Mouse (Mus musculus): ENCODE data around the gene Theg. TPM values are rescaled to one million over a fixed set of nuclear protein-coding genes. Genes with fewer than 3 reads are reported as not detected.

The Theg gene
- polyA plus RNA-seq, 1 experiment from 2014 or later: not detected

DNA sequence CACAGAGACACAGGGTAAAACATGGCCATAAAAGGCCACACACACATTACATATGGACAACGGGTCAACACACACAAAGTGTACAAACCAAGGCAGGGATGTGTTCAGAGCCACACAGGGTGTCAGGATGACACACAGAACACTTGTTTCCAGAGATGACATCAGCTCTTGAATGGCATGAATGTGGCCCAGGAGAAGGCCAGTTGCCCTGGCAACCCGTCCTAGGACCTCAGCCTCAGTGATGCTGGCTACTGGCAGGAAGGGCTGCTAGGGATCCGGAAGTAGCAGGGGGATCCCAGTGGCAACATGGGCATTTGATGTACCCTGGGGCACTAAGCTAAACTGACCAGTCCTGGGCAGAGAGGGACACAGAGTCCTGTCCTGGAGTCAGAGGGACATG lies 22.1 kb upstream of the Theg start:
- H3K36me3 ChIP-seq (ENCODE audit: inconsistent target): no peaks in the 10 kb centered on the region
- no peak overlapping the region for H3K4me3 ChIP-seq (ENCODE audit: inconsistent target)
- no peak overlapping the region for H3K27ac ChIP-seq
- 80% methylated on average over 3 of the region's 3 CpGs for WGBS (ENCODE audit: missing documents)
- H3K79me2 ChIP-seq (ENCODE audit: inconsistent target): no peaks in the 10 kb centered on the region

DNA sequence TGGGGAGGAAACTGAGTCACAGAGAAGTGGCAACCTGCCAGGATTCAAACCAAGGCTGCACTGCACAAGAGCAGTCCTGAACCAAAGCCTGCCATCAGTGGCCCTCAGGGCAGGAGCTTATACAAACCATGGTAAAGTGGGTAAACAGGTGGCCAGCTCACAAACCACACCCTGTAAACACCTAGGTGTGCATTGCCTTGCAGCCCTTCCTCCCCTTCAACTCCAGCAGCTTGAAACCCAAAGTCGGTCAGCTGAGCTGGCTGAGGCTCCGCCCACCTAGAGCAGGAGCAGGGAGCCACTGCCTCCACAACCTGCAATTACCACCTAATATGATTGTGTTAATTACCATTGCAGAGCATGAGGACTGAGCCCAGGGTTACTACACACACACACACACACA lies 20.8 kb upstream of the Theg start:
- H3K27ac ChIP-seq: no peak overlapping the region
- H3K36me3 ChIP-seq (ENCODE audit: inconsistent target): no peaks in the 10 kb centered on the region
- WGBS (ENCODE audit: missing documents): 43% methylated on average over 2 of the region's 2 CpGs
- H3K79me2 ChIP-seq (ENCODE audit: inconsistent target): no peaks in the 10 kb centered on the region
- no peak overlapping the region for H3K4me3 ChIP-seq (ENCODE audit: inconsistent target)

DNA sequence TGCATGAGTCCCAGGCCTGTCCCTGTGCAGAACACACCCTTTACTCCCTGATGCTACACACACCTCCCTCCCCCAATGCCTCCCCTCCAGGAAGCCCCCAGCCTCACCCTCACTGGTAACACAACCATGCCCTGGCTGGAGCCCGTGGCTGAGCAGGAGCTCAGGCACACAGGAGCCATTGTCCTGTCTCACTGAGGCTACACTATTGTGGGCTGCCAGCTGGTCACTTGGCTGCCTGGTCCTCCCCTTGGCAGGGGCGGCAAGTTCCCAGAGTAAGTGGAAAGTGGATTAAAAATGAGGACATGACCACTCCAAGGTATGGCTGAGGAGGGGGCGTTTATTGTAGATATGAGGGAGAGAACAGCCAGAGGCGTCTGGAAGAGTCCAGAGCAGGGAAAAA lies 19.4 kb upstream of the Theg start:
- WGBS (ENCODE audit: missing documents): 74% methylated on average over 4 of the region's 4 CpGs
- Histone ChIP-seq H3K36me3 (ENCODE audit: inconsistent target) (no peaks in the 10 kb centered on the region), H3K4me3 (ENCODE audit: inconsistent target) (no peak overlapping the region), H3K79me2 (ENCODE audit: inconsistent target) (no peaks in the 10 kb centered on the region), H3K27ac (no peak overlapping the region)

DNA sequence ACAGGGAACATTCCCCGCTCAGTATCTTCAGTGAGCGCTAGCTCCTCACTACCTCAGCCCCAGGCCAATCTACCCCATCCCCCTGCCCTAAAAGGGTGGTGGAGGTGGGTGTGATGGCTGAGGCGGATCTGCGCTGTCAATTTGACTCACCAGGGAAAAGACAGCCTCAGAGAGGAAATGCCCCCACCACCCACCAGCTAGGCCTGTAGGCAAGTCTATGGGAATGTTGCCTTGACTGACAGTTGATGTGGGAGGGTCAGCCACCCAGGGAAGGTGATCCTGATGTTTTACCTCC lies 10.8 kb upstream of the Theg start:
- H3K27ac ChIP-seq: no peak overlapping the region
- H3K79me2 ChIP-seq (ENCODE audit: inconsistent target): no peaks in the 10 kb centered on the region
- no peak overlapping the region for H3K4me3 ChIP-seq (ENCODE audit: inconsistent target)
- no peaks in the 10 kb centered on the region for H3K36me3 ChIP-seq (ENCODE audit: inconsistent target)
- 92% methylated on average over 4 of the region's 4 CpGs for WGBS (ENCODE audit: missing documents)

DNA sequence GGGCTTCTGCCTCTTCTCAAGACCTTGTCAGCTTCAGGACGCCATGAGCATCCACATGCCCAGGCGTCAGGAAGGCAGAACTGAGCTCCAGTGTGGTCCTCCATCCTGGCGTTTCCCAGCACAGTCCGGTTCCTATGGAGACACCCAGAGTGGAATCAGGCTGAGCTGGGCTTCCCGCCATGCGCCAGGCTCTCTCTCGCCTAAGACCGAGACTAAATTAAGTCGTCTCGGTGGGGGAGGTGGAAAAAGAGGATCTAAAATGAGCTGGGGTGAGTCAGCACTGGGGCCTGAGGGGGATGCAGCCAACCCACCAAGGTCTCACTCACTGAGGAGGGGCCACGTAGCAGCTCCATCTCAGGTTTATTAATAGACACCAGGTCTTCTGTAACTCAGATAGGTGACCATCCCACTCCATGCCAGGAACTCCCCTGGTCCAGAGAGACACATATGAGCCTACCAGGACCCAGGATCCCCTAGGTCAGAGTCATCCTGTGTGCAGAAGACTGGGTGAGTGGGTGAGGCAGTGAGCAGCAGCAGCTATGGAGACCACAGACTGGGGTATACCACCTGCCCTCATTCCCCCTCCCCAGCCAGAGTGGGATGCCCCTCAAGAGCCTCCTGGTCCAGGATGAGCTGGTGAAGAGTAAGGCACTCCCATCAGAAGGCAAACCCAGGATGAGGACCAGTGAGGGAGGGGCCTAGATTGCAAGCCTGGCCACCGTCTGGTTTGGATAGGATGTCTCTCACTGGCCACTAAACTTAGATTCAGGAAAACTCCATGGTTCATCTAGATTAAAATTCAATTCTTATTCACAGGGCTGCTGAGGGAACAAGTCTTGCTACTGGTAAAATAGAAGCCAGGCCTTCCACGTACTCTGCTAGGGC lies 10.2 kb upstream of the Theg start:
- 21% methylated on average over 13 of the region's 13 CpGs for WGBS (ENCODE audit: missing documents)
- no peaks in the 10 kb centered on the region for H3K36me3 ChIP-seq (ENCODE audit: inconsistent target)
- no peak overlapping the region for H3K4me3 ChIP-seq (ENCODE audit: inconsistent target)
- no peaks in the 10 kb centered on the region for H3K79me2 ChIP-seq (ENCODE audit: inconsistent target)
- H3K27ac ChIP-seq: no peak overlapping the region

DNA sequence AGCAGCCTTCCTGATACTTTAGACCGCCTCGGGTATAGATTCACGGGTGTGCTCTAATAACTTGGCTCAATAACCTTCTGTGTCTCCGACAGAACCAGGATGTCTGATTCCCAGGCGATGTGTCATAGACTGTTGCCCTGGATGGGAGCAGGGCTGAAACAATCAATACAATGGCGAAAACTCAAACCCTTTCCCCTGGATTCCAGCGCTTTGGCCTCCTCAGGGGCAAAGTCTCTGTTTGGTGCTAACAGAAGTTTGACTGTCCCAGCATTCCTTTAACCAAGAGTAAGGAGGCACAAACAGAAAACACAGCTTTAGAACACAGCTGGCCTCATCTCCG lies 8.4 kb upstream of the Theg start:
- no peaks in the 10 kb centered on the region for H3K79me2 ChIP-seq (ENCODE audit: inconsistent target)
- H3K4me3 ChIP-seq (ENCODE audit: inconsistent target): no peak overlapping the region
- H3K27ac ChIP-seq: no peak overlapping the region
- 71% methylated on average over 8 of the region's 8 CpGs for WGBS (ENCODE audit: missing documents)
- H3K36me3 ChIP-seq (ENCODE audit: inconsistent target): no peaks in the 10 kb centered on the region

DNA sequence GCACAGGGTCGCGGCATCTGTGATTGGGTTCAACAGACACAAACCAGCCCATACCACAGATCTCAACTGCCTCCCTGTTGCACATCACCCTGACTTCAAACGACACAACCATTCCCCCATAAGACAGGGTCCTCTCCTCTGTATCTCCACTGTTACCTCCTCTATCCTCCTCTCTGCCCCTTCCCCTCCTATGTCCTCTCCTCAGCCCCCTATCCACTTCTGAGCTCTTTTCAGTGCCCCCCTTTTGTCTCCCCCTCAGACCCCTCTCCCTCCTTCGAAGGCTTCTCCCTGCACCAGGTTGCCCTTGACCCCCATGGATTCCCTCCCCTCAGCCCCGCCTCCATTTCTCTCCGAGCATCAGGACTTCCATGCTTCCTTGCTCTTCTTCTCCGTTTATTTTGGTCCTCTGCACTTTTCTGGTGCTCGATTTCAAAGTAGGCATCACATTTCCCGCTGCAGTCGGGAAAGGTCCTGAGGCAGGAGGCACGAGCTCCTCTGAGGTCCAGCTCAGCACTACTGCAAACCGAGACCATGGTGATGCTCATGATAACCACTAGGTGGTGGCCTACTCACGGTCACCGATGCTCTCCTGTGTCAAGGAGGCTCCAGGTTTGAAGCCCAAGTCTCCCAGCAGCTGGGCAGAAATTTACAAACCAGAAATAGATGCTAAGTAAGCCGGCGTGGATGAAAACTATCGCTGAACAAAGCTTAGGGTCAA lies 7.9 kb upstream of the Theg start:
- H3K79me2 ChIP-seq (ENCODE audit: inconsistent target): no peaks in the 10 kb centered on the region
- no peaks in the 10 kb centered on the region for H3K36me3 ChIP-seq (ENCODE audit: inconsistent target)
- no peak overlapping the region for H3K4me3 ChIP-seq (ENCODE audit: inconsistent target)
- 18% methylated on average over 17 of the region's 17 CpGs for WGBS (ENCODE audit: missing documents)
- H3K27ac ChIP-seq: no peak overlapping the region

DNA sequence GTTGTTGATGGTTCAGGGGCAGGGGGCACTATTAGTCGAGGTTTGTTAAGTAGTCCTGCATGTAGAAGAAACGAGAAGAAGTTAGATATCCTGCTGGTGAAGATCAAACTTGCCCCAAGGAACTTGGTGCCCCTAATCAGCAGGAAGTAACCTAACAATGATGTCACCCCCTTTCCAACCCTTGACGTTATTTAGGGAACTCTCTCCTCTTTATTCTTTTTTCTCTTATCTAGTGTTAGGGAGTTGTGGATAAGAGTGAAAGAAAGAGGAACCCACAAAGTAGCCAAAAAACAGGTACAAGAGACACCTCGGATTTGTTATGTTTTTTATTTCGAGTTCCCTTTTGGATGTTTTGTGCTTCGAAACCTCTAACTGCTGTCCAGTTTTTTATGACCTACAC lies 7.0 kb upstream of the Theg start:
- H3K4me3 ChIP-seq (ENCODE audit: inconsistent target): no peak overlapping the region
- H3K36me3 ChIP-seq (ENCODE audit: inconsistent target): no peaks in the 10 kb centered on the region
- H3K79me2 ChIP-seq (ENCODE audit: inconsistent target): no peaks in the 10 kb centered on the region
- H3K27ac ChIP-seq: no peak overlapping the region
- 3% methylated on average over 5 of the region's 6 CpGs for WGBS (ENCODE audit: missing documents)

DNA sequence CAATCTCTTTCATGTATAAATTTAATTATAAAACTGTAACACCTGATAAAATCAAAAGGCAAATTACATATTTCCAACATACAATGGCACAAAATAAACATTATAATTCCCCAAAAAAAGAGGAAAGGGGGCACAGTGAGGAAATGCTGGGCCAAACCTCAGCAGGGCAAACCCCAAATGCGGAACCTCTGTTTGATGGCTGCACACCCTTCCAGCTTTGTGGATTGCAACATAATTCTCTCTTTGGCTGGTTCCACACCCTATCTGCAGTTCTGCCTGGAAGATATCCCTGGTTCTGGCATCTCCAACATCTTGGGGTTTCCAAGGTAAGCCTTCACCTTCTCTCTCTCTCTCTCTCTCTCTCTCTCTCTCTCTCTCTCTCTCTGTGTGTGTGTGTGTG lies 3.6 kb upstream of the Theg start:
- no peak overlapping the region for H3K27ac ChIP-seq
- 22% methylated on average over 1 of the region's 1 CpGs for WGBS (ENCODE audit: missing documents)

DNA sequence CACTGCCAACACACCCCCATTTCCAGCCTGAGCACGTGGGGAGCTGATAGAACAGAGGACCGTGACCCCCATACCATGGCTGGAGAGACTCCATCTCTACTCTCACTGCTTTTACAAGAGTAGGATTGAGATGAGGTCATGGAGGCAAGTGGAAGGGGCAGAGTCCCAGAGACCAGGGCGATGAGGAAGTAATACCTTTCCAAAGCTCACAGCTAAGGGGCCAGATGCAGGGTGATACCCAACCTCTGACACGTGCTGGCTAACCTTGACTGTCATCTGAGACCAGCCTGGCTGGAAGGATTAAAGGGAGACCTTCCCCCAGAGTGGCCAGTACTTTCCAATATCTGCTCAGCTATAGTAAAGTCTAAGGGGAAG lies 608 bp upstream of the Theg start:
- no peaks in the 10 kb centered on the region for H3K36me3 ChIP-seq (ENCODE audit: inconsistent target)
- no peaks in the 10 kb centered on the region for H3K79me2 ChIP-seq (ENCODE audit: inconsistent target)
- no peak overlapping the region for H3K4me3 ChIP-seq (ENCODE audit: inconsistent target)
- no peak overlapping the region for H3K27ac ChIP-seq
- 52% methylated on average over 4 of the region's 4 CpGs for WGBS (ENCODE audit: missing documents)

More for the DNA sequence above, 3.6 kb upstream of the Theg start:
- Histone ChIP-seq H3K4me3 (ENCODE audit: inconsistent target) (no peak overlapping the region), H3K79me2 (ENCODE audit: inconsistent target) (no peaks in the 10 kb centered on the region), H3K36me3 (ENCODE audit: inconsistent target) (no peaks in the 10 kb centered on the region)

DNA sequence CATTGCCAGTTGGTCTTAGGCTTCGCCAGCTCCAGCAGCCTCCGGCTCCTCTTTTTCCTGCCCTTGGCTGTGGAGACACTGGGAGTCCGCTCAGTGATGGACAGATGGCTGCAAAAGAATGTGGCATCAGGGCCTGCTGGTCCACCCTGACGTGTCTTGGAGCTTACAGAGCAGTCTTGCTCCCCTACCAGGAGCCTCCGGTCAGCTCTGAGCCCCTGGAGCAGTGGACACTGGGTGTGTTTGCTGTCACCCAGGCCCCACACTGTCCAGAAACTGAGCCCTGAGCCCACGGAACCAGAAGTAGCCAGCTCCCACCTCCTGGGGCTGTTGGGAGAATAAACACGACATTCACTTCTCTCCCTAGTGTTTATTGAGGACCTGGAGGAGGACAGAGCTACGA lies 888 bp downstream of the Theg start:
- Histone ChIP-seq H3K27ac (no peak overlapping the region), H3K4me3 (ENCODE audit: inconsistent target) (no peak overlapping the region), H3K36me3 (ENCODE audit: inconsistent target) (no peaks in the 10 kb centered on the region), H3K79me2 (ENCODE audit: inconsistent target) (no peaks in the 10 kb centered on the region)
- WGBS (ENCODE audit: missing documents): 95% methylated on average over 7 of the region's 8 CpGs

DNA sequence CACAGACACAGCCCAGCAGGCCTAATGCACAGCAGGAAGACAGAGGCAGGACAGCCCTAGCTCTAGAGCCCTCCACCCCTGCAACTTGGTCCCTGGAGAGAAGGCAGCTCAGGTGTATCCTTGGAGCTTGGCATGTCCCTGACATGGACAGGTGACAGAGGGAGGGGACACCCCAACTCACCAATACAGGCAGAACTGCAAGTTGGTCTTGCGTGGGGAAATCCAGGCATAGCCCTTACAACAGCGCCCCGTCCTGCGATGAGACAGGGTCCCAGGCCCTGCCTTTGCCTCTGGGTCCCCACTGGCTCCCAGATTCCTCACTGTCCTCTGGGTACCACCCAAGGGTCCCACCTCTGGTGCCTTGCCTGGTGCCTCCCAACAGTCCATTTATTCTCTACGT lies 1.4 kb downstream of the Theg start:
- 94% methylated on average over 5 of the region's 5 CpGs for WGBS (ENCODE audit: missing documents)
- no peak overlapping the region for H3K4me3 ChIP-seq (ENCODE audit: inconsistent target)
- H3K27ac ChIP-seq: no peak overlapping the region
- H3K79me2 ChIP-seq (ENCODE audit: inconsistent target): no peaks in the 10 kb centered on the region
- no peaks in the 10 kb centered on the region for H3K36me3 ChIP-seq (ENCODE audit: inconsistent target)

DNA sequence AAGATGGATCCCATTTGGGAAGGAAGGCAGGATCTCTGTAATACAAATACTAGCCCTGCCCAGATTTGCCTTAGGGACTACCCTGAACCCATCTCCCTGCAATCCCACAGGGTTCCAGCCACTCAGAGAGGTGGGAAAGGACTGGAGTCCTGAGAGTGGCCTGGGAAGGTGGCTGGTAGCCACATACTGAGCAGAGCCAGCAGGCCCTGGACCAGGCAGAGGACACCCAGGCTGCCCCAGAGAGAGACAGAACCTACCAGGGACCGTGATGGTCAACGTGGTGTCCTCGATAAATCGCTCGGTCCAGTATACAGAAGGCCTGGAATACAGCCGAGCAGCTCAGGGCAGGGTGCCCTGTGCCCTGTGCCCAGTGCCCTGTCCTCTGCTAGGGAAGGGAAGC lies 2.0 kb downstream of the Theg start:
- H3K27ac ChIP-seq: no peak overlapping the region
- WGBS (ENCODE audit: missing documents): 94% methylated on average over 6 of the region's 6 CpGs
- no peak overlapping the region for H3K4me3 ChIP-seq (ENCODE audit: inconsistent target)
- H3K36me3 ChIP-seq (ENCODE audit: inconsistent target): no peaks in the 10 kb centered on the region
- H3K79me2 ChIP-seq (ENCODE audit: inconsistent target): no peaks in the 10 kb centered on the region

DNA sequence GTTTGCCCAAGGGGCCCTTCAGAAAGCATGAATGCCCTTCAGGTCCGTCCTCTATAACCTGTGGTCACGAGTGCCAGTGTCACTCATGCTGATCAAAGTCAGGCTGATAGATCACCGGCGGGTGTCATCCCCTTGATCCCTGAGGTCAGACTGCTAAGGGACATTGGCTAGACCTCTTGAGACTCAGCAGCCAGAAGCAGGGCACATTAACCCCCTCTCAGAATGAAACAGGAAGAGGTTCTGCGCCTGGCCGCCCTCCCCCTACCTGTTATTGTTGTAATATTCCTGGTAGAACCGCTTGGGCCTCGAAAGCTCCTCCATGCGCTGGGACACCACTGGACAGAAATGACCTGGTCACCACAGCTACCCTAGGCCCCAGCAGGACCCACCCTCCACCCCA lies 2.7 kb downstream of the Theg start:
- no peaks in the 10 kb centered on the region for H3K36me3 ChIP-seq (ENCODE audit: inconsistent target)
- no peak overlapping the region for H3K27ac ChIP-seq
- no peaks in the 10 kb centered on the region for H3K79me2 ChIP-seq (ENCODE audit: inconsistent target)
- 66% methylated on average over 9 of the region's 9 CpGs for WGBS (ENCODE audit: missing documents)
- no peak overlapping the region for H3K4me3 ChIP-seq (ENCODE audit: inconsistent target)

DNA sequence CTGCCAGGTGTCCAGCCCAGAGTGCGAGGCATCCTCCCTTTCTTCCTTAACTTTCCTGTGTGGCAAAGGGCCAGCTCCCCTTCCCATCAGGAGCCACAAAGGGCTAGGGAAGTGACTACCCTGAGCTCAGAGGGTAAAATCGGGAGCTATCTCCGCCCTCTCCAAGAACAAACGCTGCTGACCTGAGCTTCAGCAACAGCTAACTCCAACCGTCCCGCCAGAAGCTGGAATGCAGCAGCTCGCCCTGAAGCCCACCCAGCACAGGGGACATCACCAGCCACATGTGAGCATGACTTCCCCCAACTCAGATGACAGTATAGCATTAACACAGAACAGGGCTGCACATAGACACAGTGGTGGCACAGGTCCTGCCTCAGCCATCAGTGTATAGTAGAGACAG lies 3.1 kb downstream of the Theg start:
- Histone ChIP-seq H3K36me3 (ENCODE audit: inconsistent target) (no peaks in the 10 kb centered on the region), H3K27ac (no peak overlapping the region), H3K4me3 (ENCODE audit: inconsistent target) (no peak overlapping the region), H3K79me2 (ENCODE audit: inconsistent target) (no peaks in the 10 kb centered on the region)
- whole genome bisulfite sequencing (ENCODE audit: missing documents): 87% methylated on average over 7 of the region's 7 CpGs

DNA sequence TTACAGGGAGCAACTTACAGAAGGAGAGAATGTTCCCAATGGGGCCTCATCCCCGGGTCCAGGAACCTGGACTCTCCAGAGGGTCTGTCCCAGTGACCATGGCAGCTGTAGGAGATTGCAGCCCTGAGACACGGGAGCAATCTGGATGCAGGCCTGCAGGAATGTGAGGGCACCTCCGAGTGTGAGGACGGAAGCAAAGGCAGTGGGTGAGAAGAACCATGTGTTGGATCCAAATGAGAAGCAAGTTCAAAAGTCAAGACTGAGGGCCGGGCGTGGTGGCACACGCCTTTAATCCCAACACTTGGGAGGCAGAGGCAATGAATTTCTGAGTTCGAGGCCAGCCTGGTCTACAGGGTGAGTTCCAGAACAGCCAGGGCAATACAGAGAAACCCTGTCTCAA lies 5.6 kb downstream of the Theg start:
- Histone ChIP-seq H3K27ac (no peak overlapping the region), H3K4me3 (ENCODE audit: inconsistent target) (no peak overlapping the region), H3K36me3 (ENCODE audit: inconsistent target) (no peaks in the 10 kb centered on the region), H3K79me2 (ENCODE audit: inconsistent target) (no peaks in the 10 kb centered on the region)
- 92% methylated on average over 8 of the region's 8 CpGs for WGBS (ENCODE audit: missing documents)

Data from macrophage (primary cell).